Mouse (Mus musculus) heart, adult 2 months (tissue): ENCODE measurements around the gene Gm21981. TPM values are rescaled to one million over a fixed set of nuclear protein-coding genes. Genes with fewer than 3 reads are reported as not detected.
A peak's percentile ranks its signal among the peaks of the same experiment; 100 is the strongest.

ENCODE experiments used
- DNase-seq, 2 experiments: peaks; one replicate each; pipeline ENCODE4 v3.0.0; 2021
- H3K27ac ChIP-seq: fragments of 200-600 bp; 2 replicates; pipeline ENCODE4 v1.8.1; 2022
- H3K27me3 ChIP-seq: fragments of 200-500 bp; 2 replicates; pipeline ENCODE4 v1.6.1; 2012; ENCODE audit warnings: mild to moderate bottlenecking, low read length, inconsistent platforms, mixed read lengths; ENCODE audit not compliant: control insufficient read depth, insufficient read depth
- H3K36me3 ChIP-seq: fragments of 200-500 bp; 2 replicates; pipeline ENCODE4 v1.6.1; 2012; ENCODE audit warnings: low read length, inconsistent platforms; ENCODE audit not compliant: control insufficient read depth, insufficient read depth
- H3K4me1 ChIP-seq: fragments of 200-500 bp; 2 replicates; pipeline ENCODE4 v1.6.1; 2011; ENCODE audit warnings: low read length; ENCODE audit not compliant: control insufficient read depth, insufficient read depth
- H3K4me3 ChIP-seq: fragments of 200-600 bp; 2 replicates; pipeline ENCODE4 v1.8.1; 2022
- H3K79me2 ChIP-seq: fragments of 200-500 bp; replicated peaks from 2 replicates; pipeline ENCODE4 v1.6.1; 2012; ENCODE audit warnings: mild to moderate bottlenecking, inconsistent platforms, low read length, moderate library complexity, mixed read lengths; ENCODE audit not compliant: control insufficient read depth, insufficient read depth
- H3K9ac ChIP-seq: fragments of 200-500 bp; 2 replicates; pipeline ENCODE4 v1.6.1; 2012; ENCODE audit warnings: low read depth, mild to moderate bottlenecking, control low read depth, inconsistent platforms, low read length, mixed read lengths
- CTCF ChIP-seq: fragments of 200-600 bp; IDR thresholded peaks from 2 replicates; pipeline ENCODE4 v1.8.1; 2022; ENCODE audit warnings: antibody characterized with exemption, mild to moderate bottlenecking, moderate library complexity
- EP300 ChIP-seq: fragments of 200-500 bp; IDR thresholded peaks from 2 replicates; pipeline ENCODE4 v1.6.1; 2011; ENCODE audit warnings: low read depth, low read length, control low read depth; ENCODE audit not compliant: insufficient read depth
- POLR2A ChIP-seq: fragments of 200-500 bp; IDR thresholded peaks from 2 replicates; pipeline ENCODE4 v1.6.1; 2011; ENCODE audit warnings: mild to moderate bottlenecking, low read depth, low read length, control low read depth; ENCODE audit not compliant: insufficient read depth
- WGBS: fragments of 180-500 bp; shearing (Covaris S2); methylation state at CpG from one replicate; pipeline ENCODE4 v1.1.7; 2018; 5-methylcytosine and 5-hydroxymethylcytosine counted together
- intact Hi-C: fragments of 180-260 bp; cut with DNase I; formaldehyde crosslinking; loops from one replicate; pipeline ENCODE4 v1.15.1; 2025
- polyA plus RNA-seq: library from polyadenylated mRNA; depleted of rRNA; stranded (reverse); fragments of >200 nt; gene quantifications from 2 replicates; pipeline ENCODE4 v1.2.3, GENCODE M21; 2012
- total RNA-seq, 2 experiments: library from RNA; stranded (reverse); gene quantifications; 2 replicates each; pipeline ENCODE4 v1.2.3; 2021

The Gm21981 gene
- total and polyA plus RNA-seq, 3 experiments = 0.78 to 1.2 (median 0.89) TPM

DNA sequence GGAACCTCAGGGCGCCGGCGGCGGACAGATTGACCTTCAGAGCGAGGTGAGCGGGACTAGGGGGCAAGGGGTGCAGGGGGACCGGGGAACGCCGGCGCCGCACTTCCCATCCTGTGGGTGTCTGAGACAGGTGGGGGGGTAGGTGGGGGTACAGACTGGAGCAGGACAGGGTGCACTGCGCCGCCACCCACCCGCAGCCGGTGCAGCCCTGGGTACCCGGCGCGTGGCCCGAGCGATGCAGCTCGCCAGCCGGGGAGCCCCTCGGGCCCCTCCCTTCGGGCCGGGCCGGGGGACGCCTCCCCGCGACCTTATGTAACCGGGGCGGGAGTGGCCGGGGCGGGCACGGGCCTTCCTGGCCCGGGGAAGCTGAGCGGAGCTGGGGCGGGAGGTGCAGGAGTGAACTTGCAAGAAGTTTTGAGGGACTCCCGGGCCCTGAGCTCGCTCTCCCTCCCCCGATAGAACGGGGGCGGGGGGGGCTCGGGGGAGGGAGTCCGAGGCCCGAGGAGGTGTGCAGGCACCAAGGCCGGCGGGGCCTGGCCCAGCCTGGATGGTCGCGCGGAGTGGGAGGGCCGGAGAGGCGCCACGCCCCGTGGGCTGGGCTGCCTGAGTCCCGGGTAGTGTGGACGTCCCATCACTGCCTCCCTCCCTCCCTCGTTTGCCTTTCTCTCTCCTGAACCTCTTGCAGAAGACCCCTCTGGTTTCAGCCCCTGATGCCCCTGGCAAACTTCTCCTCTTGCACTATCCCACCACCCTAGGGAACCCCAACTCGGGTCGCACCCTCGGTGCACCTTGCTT, 43.2 kb upstream of the Gm21981 start:
- 3% methylated on average over 48 of the region's 60 CpGs for WGBS
- H3K4me1 ChIP-seq = peaks cover 10% of the 10 kb centered on the region
- peak overlapping the region; percentile 99 for H3K27ac ChIP-seq
- peak overlapping the region; percentile 98 for H3K9ac ChIP-seq
- peak; percentile 94 to 95 for DNase-seq
- peaks cover 1% of the 10 kb centered on the region; the same call in 1 of the 2 replicates for H3K79me2 ChIP-seq
- H3K27me3 ChIP-seq = no peaks in the 10 kb centered on the region
- intact Hi-C loops = loop anchor here (2.0 kb wide), 1 partner anchor 43 kb away; the partner anchor contains the start of genes Gm21981 and Prickle4
- H3K4me3 ChIP-seq = peak overlapping the region; percentile 90
- no peaks in the 10 kb centered on the region for H3K36me3 ChIP-seq
- TF ChIP-seq EP300 (0 out of 2 replicates have a peak, but pooled peaks have one; percentile 25), POLR2A (peak; percentile 61; the same call in 1 of the 2 replicates), CTCF (no peak)

DNA sequence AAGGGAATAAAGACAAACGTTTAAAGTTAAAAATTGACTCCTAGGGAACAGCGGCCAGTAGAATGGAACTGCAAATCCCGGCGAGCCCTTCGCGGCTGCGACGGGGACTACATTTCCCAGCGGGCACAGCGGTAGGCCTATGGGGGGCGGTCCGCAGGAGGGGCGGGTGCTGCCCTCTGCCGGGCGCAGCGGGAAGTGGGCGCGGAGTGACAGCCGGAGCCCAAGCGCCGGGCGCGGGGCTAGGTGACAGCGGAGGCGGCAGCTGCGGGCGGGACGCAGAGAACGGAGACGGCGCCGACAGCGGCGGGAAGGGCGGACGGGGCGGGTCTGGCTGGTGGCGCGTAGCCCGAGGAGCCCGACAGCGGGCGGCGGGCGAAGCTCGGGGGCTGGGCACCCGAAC, 42.6 kb upstream of the Gm21981 start, which contains the start of gene Tfeb:
TSS of gene Tfeb (plus strand) at position 175 of the 400 bp plus-strand sequence.
- Histone ChIP-seq H3K27ac (peak within 1 kb of the TSS; percentile 99), H3K27me3 (no peaks in the 10 kb centered on the region), H3K4me3 (peak within 1 kb of the TSS; percentile 90), H3K79me2 (peaks cover 1% of the 10 kb centered on the region; the same call in 1 of the 2 replicates), H3K9ac (peak within 1 kb of the TSS; percentile 98), H3K4me1 (peaks cover 10% of the 10 kb centered on the region), H3K36me3 (no peaks in the 10 kb centered on the region)
- WGBS = under 1% methylated on average over 47 of the region's 47 CpGs
- TF ChIP-seq EP300 (peak; percentile 54; the same call in 1 of the 2 replicates), CTCF (no peak; the same call in 1 of the 2 replicates), POLR2A (peak; percentile 40; the same call in 1 of the 2 replicates)
- DNase-seq = peak; percentile 97 to 99
- intact Hi-C loops = loop anchor here (2.0 kb wide), 1 partner anchor 42 kb away; the partner anchor contains the start of genes Gm21981 and Prickle4

DNA sequence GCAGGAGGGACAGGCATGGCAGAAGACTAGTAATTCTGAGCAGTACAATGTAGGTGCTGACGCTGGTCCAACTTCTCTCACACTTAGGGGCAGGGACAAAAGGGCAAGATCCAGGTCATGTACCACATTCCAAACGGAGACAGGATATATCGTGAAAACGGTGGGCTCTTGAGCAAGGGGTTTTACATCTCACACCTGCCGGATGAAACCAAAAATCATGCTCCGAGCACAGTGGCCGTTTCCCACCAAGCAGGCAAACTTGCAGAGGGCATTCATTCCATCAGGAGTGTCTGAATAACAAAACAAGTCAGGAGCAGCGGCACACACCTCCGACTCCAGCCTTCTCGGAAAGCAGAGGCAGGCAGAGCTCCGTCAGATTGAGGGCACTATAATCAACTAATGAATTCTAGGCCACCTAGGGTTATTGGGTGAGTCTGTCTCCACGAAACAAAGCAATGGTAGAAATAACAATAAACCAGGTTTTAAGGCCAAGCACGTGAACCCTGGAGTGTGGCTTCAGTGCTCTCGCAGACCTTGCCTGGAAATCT, 41.4 kb upstream of the Gm21981 start:
- peaks cover 5% of the 10 kb centered on the region for H3K4me1 ChIP-seq
- H3K79me2 ChIP-seq = peaks cover 1% of the 10 kb centered on the region; the same call in 1 of the 2 replicates
- no peaks in the 10 kb centered on the region for H3K27me3 ChIP-seq
- no peaks in the 10 kb centered on the region for H3K36me3 ChIP-seq
- intact Hi-C loops = loop anchor here (2.0 kb wide), 1 partner anchor 41 kb away; the partner anchor contains the start of genes Gm21981 and Prickle4
- WGBS = 75% methylated on average over 14 of the region's 14 CpGs
- no peak for DNase-seq
- TF ChIP-seq CTCF (no peak), POLR2A (no peak), EP300 (no peak)
- no peak overlapping the region for H3K4me3 ChIP-seq
- H3K9ac ChIP-seq = no peak overlapping the region
- H3K27ac ChIP-seq = no peak overlapping the region

DNA sequence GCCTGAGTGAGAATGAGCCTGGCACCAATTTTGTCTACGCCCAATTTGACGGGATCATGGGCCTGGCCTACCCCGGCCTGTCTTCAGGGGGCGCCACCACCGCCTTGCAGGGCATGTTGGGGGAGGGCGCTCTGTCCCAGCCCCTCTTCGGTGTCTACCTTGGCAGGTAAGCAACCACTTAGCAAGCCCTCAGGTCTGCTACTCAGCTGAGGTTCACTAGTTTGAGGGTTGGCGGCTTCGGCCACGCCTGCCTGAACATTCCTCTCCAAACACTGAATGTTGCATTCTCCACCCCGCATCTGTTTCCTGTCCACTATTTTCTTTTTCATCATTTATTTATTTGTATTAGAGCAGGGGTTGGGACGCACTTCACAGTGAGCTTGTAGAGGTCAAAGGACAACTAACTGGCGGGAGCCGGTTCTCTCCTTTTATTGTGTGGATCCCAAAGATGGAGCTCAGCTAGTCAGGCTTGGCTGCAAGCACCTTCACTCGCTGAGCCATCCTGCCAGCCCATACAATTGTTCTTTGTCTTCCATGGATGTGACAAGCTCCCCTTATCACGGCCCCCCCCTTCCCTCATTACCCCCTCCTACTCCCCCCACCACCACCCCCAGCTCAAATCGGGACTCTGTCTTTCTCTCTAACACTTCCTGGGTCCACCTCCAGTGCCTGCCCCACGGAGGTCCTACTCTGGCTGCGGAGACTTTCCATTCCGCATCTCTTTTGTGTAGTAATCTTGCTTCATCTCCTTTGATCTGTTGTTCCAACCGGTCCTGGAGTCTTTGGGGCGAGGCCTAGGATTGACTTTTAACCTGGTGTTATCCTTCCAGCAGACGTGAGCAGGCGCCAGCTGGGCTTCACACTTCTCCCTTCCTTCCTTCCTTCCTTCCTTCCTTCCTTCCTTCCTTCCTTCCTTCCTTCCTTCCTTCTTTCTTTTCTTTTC, 36.6 kb upstream of the Gm21981 start:
- H3K79me2 ChIP-seq = no peaks in the 10 kb centered on the region
- no peaks in the 10 kb centered on the region for H3K27me3 ChIP-seq
- DNase-seq = no peak
- no peak overlapping the region for H3K9ac ChIP-seq
- no peak overlapping the region for H3K4me3 ChIP-seq
- WGBS = 53% methylated on average over 24 of the region's 24 CpGs
- H3K27ac ChIP-seq = no peak overlapping the region
- no peaks in the 10 kb centered on the region for H3K4me1 ChIP-seq
- TF ChIP-seq CTCF (0 out of 2 replicates have a peak, but pooled peaks have one; percentile 7), EP300 (no peak), POLR2A (no peak)
- intact Hi-C loops = no loop called here
- H3K36me3 ChIP-seq = no peaks in the 10 kb centered on the region

DNA sequence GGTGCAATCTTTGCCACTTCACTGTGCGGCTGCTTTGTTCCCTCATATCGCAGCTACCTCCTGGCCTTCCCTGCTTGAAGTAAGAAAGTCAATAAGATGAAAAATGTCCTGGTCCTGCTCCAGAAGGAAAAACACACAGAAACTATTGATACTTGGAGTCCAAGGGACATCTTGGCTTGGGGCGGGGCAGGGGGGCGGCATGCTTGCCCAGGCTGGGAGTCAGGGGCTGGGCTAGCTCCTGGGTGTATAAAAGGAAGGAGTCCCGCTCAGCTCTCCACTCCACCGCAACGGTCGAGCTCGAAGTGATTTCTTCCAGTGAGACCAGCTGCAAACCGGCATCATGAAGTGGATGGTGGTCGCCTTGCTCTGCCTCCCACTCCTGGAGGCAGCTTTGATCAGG, 32.3 kb upstream of the Gm21981 start, which contains the start of gene Pgc:
TSS of gene Pgc (plus strand) at position 277 of the 400 bp plus-strand sequence.
- Histone ChIP-seq H3K27me3 (no peaks in the 10 kb centered on the region), H3K36me3 (no peaks in the 10 kb centered on the region), H3K27ac (no peak within 1 kb of the TSS), H3K9ac (no peak within 1 kb of the TSS), H3K4me1 (no peaks in the 10 kb centered on the region), H3K79me2 (no peaks in the 10 kb centered on the region), H3K4me3 (no peak within 1 kb of the TSS)
- DNase-seq = no peak
- intact Hi-C loops = no loop called here
- 78% methylated on average over 11 of the region's 11 CpGs for WGBS
- no peak for TF ChIP-seq EP300
- TF ChIP-seq POLR2A = no peak
- TF ChIP-seq CTCF = no peak
